Mouse (Mus musculus) neural tube, embryonic 15.5 days (tissue): ENCODE data around the gene Colgalt1. TPM values are rescaled to one million over a fixed set of nuclear protein-coding genes. Genes with fewer than 3 reads are reported as not detected.

Source experiments
- ATAC-seq: fragments of 200-750 bp; cut with Nextera tagmentation; 2 replicates; pipeline ENCODE4 v1.8.0; 2017; ENCODE audit warnings: mild to moderate bottlenecking, moderate TSS enrichment, moderate library complexity; ENCODE audit not compliant: low FRiP score
- H3K27ac ChIP-seq: fragments of 300-500 bp; sonication (generic); replicated peaks from 2 replicates; pipeline ENCODE4 v1.5.1; 2015; ENCODE audit warnings: mild to moderate bottlenecking, inconsistent platforms
- H3K27me3 ChIP-seq: fragments of 300-500 bp; sonication (generic); replicated peaks from 2 replicates; pipeline ENCODE4 v1.6.1; 2015; ENCODE audit warnings: inconsistent platforms
- H3K36me3 ChIP-seq: fragments of 300-500 bp; sonication (generic); 2 replicates; pipeline ENCODE4 v1.6.1; 2015; ENCODE audit warnings: inconsistent platforms
- H3K4me1 ChIP-seq: fragments of 300-500 bp; sonication (generic); 2 replicates; pipeline ENCODE4 v1.6.1; 2015; ENCODE audit warnings: inconsistent platforms
- H3K4me2 ChIP-seq: fragments of 300-500 bp; sonication (generic); 2 replicates; pipeline ENCODE4 v1.6.1; 2015; ENCODE audit warnings: inconsistent platforms, mild to moderate bottlenecking, moderate library complexity
- H3K4me3 ChIP-seq: fragments of 300-500 bp; sonication (generic); replicated peaks from 2 replicates; pipeline ENCODE4 v1.5.1; 2015; ENCODE audit warnings: mild to moderate bottlenecking, inconsistent platforms
- H3K9ac ChIP-seq: fragments of 300-500 bp; sonication (generic); replicated peaks from 2 replicates; pipeline ENCODE4 v1.6.1; 2015; ENCODE audit warnings: mild to moderate bottlenecking, inconsistent platforms
- H3K9me3 ChIP-seq: fragments of 300-500 bp; sonication (generic); replicated peaks from 2 replicates; pipeline ENCODE4 v1.6.1; 2016; ENCODE audit warnings: inconsistent platforms
- WGBS: fragments of 180-500 bp; shearing (Covaris S2); methylation state at CpG from one replicate; pipeline ENCODE4 v1.1.7; 2015; ENCODE audit warnings: mixed read lengths; 5-methylcytosine and 5-hydroxymethylcytosine counted together
- polyA plus RNA-seq: library from polyadenylated mRNA; unstranded; fragments of >200 nt; fragmentation: Nextera tagmentation; extraction: Ambion mirVana; gene quantifications from 2 replicates; pipeline ENCODE4 v1.2.1, GENCODE M21; 2015

Gene Colgalt1
- polyA plus RNA-seq, 1 experiment from 2014 or later: 76.9 TPM

- under 1% methylated on average over 68 of the region's 71 CpGs for WGBS
- H3K9ac ChIP-seq: peak within 1 kb of the TSS; percentile 99
- no peaks in the 10 kb centered on the region for H3K9me3 ChIP-seq
- peak; percentile 91 for ATAC-seq
- H3K27me3 ChIP-seq: no peaks in the 10 kb centered on the region
- peak within 1 kb of the TSS; percentile 64 for H3K4me3 ChIP-seq
- peaks cover 6% of the 10 kb centered on the region for H3K36me3 ChIP-seq
- H3K4me2 ChIP-seq: peak within 1 kb of the TSS; percentile 96
- peaks cover 47% of the 10 kb centered on the region for H3K4me1 ChIP-seq
- H3K27ac ChIP-seq: peak within 1 kb of the TSS; percentile 98
These were observed 19.1 kb upstream of the Colgalt1 start, which contains the start of gene Pgls for GRCm38 (mm10) chr8:71591471-71592373. Gene Pgls, plus strand, starts transcription at chr8:71592176.

DNA sequence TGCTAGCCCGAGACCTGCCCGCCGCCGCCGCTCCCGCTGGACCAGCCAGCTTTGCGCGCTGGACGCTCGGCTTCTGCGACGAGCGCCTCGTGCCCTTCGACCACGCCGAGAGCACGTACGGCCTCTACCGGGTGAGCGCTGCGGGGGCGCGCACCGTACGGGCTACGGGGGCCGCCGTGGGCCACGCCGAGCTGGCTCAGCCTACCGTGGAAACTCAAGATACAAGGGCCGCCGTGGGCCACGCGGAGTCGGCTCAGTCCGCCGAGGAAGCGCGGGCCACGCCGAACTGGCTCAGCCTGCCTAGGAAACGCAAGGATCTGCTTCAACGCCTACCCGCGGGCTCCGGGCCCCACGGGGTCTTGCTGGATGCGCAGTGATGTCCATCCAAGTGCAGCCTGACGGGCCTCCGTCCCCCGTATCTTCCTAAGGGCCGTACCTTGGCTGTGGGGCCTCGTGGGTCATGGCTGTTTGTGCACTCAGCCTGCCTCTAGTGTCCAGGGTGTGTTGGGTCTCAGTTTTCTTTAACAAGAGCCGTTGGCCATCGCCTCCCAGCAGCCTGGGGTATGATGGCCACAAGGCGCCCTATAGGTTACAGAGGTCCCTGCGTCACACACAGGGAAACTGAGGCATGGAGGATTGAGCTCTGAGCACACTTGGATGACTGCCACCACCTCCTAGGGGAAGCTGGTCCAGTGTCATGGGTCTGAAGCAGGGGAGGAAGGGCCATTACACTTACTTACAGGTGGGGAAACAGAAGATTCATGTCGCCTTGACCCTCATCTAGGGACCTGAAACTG is 18.2 kb upstream of the Colgalt1 start:
- Histone ChIP-seq H3K9me3 (no peaks in the 10 kb centered on the region), H3K9ac (peak overlapping the region; percentile 99), H3K27me3 (no peaks in the 10 kb centered on the region), H3K4me2 (peak overlapping the region; percentile 96), H3K4me3 (peak overlapping the region; percentile 64), H3K36me3 (no peaks in the 10 kb centered on the region), H3K4me1 (peaks cover 47% of the 10 kb centered on the region), H3K27ac (peak overlapping the region; percentile 98)
- ATAC-seq: peak; percentile 80
- 4% methylated on average over 60 of the region's 60 CpGs for WGBS

DNA sequence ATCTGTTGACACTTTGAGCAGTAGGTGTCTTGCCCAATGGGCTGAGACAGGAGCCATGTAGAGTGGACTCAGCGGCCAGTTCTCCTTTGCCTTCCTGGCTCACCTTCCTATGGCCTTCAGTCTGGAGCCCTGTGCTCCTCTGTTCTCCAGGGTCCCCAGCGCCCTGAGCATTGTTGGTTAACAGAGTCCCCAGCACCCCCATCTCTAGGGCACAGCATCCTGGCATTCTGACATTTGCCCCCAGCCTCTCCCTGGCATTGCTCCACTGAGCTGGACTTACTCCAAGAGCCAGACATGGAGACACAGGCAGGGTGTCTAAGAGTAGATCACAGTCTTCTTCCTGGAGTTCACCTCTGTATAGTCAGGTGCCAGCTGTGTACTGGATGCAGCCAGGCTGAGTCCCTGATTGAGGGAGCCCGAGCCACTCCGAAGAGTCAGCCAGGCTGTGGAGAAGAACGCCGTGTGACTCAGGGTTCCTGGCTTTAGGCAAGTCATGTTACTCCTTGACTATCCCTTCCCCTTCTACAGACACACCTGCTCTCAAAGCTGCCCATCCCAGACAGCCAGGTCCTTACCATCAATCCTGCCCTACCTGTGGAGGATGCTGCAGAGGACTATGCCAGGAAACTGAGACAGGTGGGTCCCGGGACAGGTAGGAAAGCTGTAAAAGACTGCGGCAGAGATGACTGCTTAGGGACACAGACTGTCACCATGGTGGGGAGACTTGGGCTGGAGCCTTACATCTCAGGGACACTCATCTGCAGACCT is 17.1 kb upstream of the Colgalt1 start:
- Histone ChIP-seq H3K9me3 (no peaks in the 10 kb centered on the region), H3K9ac (peak overlapping the region; percentile 99; the same call in 1 of the 2 replicates), H3K27ac (no peak overlapping the region), H3K27me3 (no peaks in the 10 kb centered on the region), H3K4me3 (peak overlapping the region; percentile 64; the same call in 1 of the 2 replicates), H3K4me1 (peaks cover 47% of the 10 kb centered on the region), H3K36me3 (no peaks in the 10 kb centered on the region; the same call in 1 of the 2 replicates), H3K4me2 (peak overlapping the region; percentile 96; the same call in 1 of the 2 replicates)
- no peak for ATAC-seq
- 95% methylated on average over 8 of the region's 8 CpGs for WGBS

- WGBS: 99% methylated on average over 4 of the region's 4 CpGs
- ATAC-seq: no peak
- H3K27me3 ChIP-seq: 0 out of 2 replicates have a peak, but pooled peaks cover under 1% of the 10 kb centered on the region
- H3K36me3 ChIP-seq: peaks cover 4% of the 10 kb centered on the region
- no peak overlapping the region for H3K4me2 ChIP-seq
- peaks cover 47% of the 10 kb centered on the region for H3K4me1 ChIP-seq
- no peak overlapping the region for H3K4me3 ChIP-seq
- H3K27ac ChIP-seq: no peak overlapping the region
- H3K9ac ChIP-seq: no peak overlapping the region
- H3K9me3 ChIP-seq: no peaks in the 10 kb centered on the region
These were observed 16.5 kb upstream of the Colgalt1 start for GRCm38 (mm10) chr8:71594324-71594722.

GRCm38 (mm10) chr8:71595862-71596261 is 14.9 kb upstream of the Colgalt1 start:
- WGBS: 8% methylated on average over 27 of the region's 27 CpGs
- H3K4me1 ChIP-seq: peaks cover 37% of the 10 kb centered on the region
- H3K4me3 ChIP-seq: no peak overlapping the region
- peak; percentile 2; the same call in 1 of the 2 replicates for ATAC-seq
- peaks cover 11% of the 10 kb centered on the region for H3K27me3 ChIP-seq
- no peak overlapping the region for H3K27ac ChIP-seq
- H3K9me3 ChIP-seq: no peaks in the 10 kb centered on the region
- peak overlapping the region; percentile 39 for H3K4me2 ChIP-seq
- H3K9ac ChIP-seq: 0 out of 2 replicates have a peak overlapping the region, but pooled peaks have one; percentile 23
- H3K36me3 ChIP-seq: peaks cover 6% of the 10 kb centered on the region

GRCm38 (mm10) chr8:71596384-71596783 is 14.4 kb upstream of the Colgalt1 start:
- Histone ChIP-seq H3K9ac (no peak overlapping the region), H3K36me3 (peaks cover 6% of the 10 kb centered on the region), H3K4me3 (no peak overlapping the region), H3K9me3 (no peaks in the 10 kb centered on the region), H3K27ac (no peak overlapping the region), H3K27me3 (peaks cover 16% of the 10 kb centered on the region), H3K4me2 (peak overlapping the region; percentile 39; the same call in 1 of the 2 replicates), H3K4me1 (peaks cover 33% of the 10 kb centered on the region)
- 63% methylated on average over 6 of the region's 6 CpGs for WGBS
- no peak for ATAC-seq

GRCm38 (mm10) chr8:71596798-71597197 is 14.0 kb upstream of the Colgalt1 start:
- no peak for ATAC-seq
- 83% methylated on average over 4 of the region's 4 CpGs for WGBS
- no peak overlapping the region for H3K27ac ChIP-seq
- no peak overlapping the region for H3K9ac ChIP-seq
- no peak overlapping the region for H3K4me2 ChIP-seq
- no peak overlapping the region for H3K4me3 ChIP-seq
- peaks cover 33% of the 10 kb centered on the region for H3K4me1 ChIP-seq
- H3K27me3 ChIP-seq: peaks cover 20% of the 10 kb centered on the region
- peaks cover 6% of the 10 kb centered on the region for H3K36me3 ChIP-seq
- no peaks in the 10 kb centered on the region for H3K9me3 ChIP-seq

DNA sequence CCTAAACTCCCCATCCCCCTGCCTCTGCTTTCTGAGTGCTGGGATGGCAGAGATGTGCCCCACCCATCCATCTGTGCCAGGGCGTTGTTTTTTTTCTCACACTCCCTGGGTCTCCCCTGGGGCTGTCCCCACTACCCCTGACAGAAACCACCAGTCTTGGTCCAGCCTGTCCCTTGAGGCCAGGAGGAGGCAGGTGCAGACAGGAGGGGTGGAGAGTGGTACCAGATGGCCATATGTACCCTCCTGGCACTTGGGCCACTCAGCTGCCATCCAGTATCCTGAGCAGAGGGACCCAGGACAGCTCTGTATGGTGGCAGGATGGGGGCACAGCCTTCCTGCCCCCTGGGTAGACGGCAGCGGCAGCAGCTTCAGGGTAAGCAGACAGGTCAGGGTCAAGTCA is 13.3 kb upstream of the Colgalt1 start, which contains the start of gene Fam129c:
Gene Fam129c, plus strand, starts transcription at position 198 of the 400 bp plus-strand sequence.
- H3K9ac ChIP-seq: no peak within 1 kb of the TSS

DNA sequence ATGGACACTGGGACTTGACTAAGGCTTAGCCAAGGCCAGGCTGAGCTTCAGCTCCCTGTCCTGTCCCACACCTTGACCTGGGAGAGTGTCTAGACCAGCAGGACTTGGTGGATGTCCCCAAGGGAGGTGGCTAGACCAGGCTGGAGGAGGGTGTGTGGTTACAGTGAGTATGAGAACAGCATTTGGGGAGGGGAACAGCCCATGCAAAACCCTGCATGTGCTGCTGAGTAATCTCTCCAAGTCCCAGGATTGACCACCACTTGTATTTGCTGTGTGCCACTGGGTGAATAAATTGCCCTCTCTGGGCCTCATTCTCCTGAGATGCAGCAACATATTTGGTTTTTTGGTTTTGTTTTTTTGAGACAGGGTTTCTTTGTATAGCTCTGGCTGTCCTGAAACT is 12.4 kb upstream of the Colgalt1 start:
- H3K4me1 ChIP-seq: peaks cover 39% of the 10 kb centered on the region
- H3K9ac ChIP-seq: no peak overlapping the region
- H3K9me3 ChIP-seq: no peaks in the 10 kb centered on the region
- H3K27me3 ChIP-seq: peaks cover 35% of the 10 kb centered on the region
- ATAC-seq: no peak
- H3K36me3 ChIP-seq: peaks cover 6% of the 10 kb centered on the region
- no peak overlapping the region for H3K4me3 ChIP-seq
- no peak overlapping the region for H3K27ac ChIP-seq
- no peak overlapping the region for H3K4me2 ChIP-seq

More for the DNA sequence above, 13.3 kb upstream of the Colgalt1 start, which contains the start of gene Fam129c:
- H3K27me3 ChIP-seq: peaks cover 26% of the 10 kb centered on the region
- peaks cover 39% of the 10 kb centered on the region for H3K4me1 ChIP-seq
- H3K27ac ChIP-seq: no peak within 1 kb of the TSS
- H3K36me3 ChIP-seq: peaks cover 6% of the 10 kb centered on the region
- H3K4me3 ChIP-seq: no peak within 1 kb of the TSS
- no peak within 1 kb of the TSS for H3K4me2 ChIP-seq
- H3K9me3 ChIP-seq: no peaks in the 10 kb centered on the region
- WGBS: 66% methylated on average over 3 of the region's 3 CpGs
- no peak for ATAC-seq

DNA sequence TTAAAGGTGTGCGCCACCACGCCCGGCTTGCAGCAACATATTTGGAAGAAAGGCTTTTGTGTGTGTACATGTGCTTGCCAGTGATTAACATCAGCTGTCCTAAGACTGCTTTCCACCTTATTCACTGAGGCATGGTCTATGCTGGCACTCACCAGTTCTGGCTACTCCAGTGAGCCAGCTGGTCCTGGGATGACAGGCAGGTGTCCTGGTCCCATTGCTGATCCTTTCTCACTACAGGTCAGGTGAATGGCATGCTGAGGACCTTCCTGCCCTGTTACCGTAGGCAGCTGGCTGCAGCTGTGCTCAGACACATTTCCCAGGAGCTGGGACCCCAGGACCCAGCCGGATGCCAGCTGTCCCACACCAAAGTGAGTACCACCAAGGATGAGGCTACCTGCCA is 12.0 kb upstream of the Colgalt1 start:
- H3K4me2 ChIP-seq: no peak overlapping the region
- no peak for ATAC-seq
- peaks cover 6% of the 10 kb centered on the region for H3K36me3 ChIP-seq
- H3K9ac ChIP-seq: no peak overlapping the region
- H3K4me1 ChIP-seq: peaks cover 35% of the 10 kb centered on the region
- H3K27ac ChIP-seq: no peak overlapping the region
- no peak overlapping the region for H3K4me3 ChIP-seq
- peaks cover 40% of the 10 kb centered on the region for H3K27me3 ChIP-seq
- no peaks in the 10 kb centered on the region for H3K9me3 ChIP-seq
- WGBS: 94% methylated on average over 5 of the region's 5 CpGs
